Mouse (Mus musculus) embryonic facial prominence, embryonic 10.5 days (tissue): ENCODE data around the gene Ptprn2. TPM values are rescaled to one million over a fixed set of nuclear protein-coding genes. Genes with fewer than 3 reads are reported as not detected.

Source experiments
- DNase-seq: peaks from one replicate; pipeline ENCODE4 v3.0.0-alpha.2; 2017; ENCODE audit warnings: low spot score
- H3K27ac ChIP-seq: fragments of 300-500 bp; sonication (generic); replicated peaks from 2 replicates; pipeline ENCODE4 v1.5.1; 2016; ENCODE audit warnings: mild to moderate bottlenecking
- H3K27me3 ChIP-seq: fragments of 300-500 bp; sonication (generic); replicated peaks from 2 replicates; pipeline ENCODE4 v1.6.1; 2016; ENCODE audit warnings: low read depth, mild to moderate bottlenecking; ENCODE audit not compliant: poor library complexity, severe bottlenecking
- H3K36me3 ChIP-seq: fragments of 300-500 bp; sonication (generic); replicated peaks from 2 replicates; pipeline ENCODE4 v1.6.1; 2016; ENCODE audit warnings: mild to moderate bottlenecking, moderate library complexity
- H3K4me1 ChIP-seq: fragments of 300-500 bp; sonication (generic); 2 replicates; pipeline ENCODE4 v1.6.1; 2016
- H3K4me3 ChIP-seq: fragments of 300-500 bp; sonication (generic); 2 replicates; pipeline ENCODE4 v1.5.1; 2016; ENCODE audit warnings: mild to moderate bottlenecking, moderate library complexity
- H3K9me3 ChIP-seq: fragments of 300-500 bp; sonication (generic); 2 replicates; pipeline ENCODE4 v1.6.1; 2016; ENCODE audit warnings: mild to moderate bottlenecking
- WGBS: fragments of 180-500 bp; shearing (Covaris S2); methylation state at CpG from one replicate; pipeline ENCODE4 v1.1.7; 2016; 5-methylcytosine and 5-hydroxymethylcytosine counted together
- polyA plus RNA-seq: library from polyadenylated mRNA; unstranded; fragments of >200 nt; fragmentation: Nextera tagmentation; extraction: Ambion mirVana; gene quantifications from 2 replicates; pipeline ENCODE4 v1.2.1, GENCODE M21; 2016

The Ptprn2 gene
- polyA plus RNA-seq, 1 experiment from 2014 or later, result 1.4 TPM

- Histone ChIP-seq H3K4me1 (peaks cover 18% of the 10 kb centered on the region), H3K27ac (peak overlapping the region; percentile 30; the same call in 1 of the 2 replicates), H3K36me3 (no peaks in the 10 kb centered on the region), H3K9me3 (no peaks in the 10 kb centered on the region), H3K4me3 (no peak overlapping the region), H3K27me3 (no peaks in the 10 kb centered on the region)
- 51% methylated on average over 8 of the region's 8 CpGs for WGBS
- no peak for DNase-seq
Measured at GRCm38 (mm10) chr12:116580827-116581544, 95.5 kb downstream of the Ptprn2 start.

GRCm38 (mm10) chr12:116581864-116582263 is 96.3 kb downstream of the Ptprn2 start:
- no peaks in the 10 kb centered on the region for H3K27me3 ChIP-seq
- H3K27ac ChIP-seq, result no peak overlapping the region
- H3K36me3 ChIP-seq, result no peaks in the 10 kb centered on the region
- no peak for DNase-seq
- no peaks in the 10 kb centered on the region for H3K9me3 ChIP-seq
- H3K4me1 ChIP-seq, result peaks cover 18% of the 10 kb centered on the region
- no peak overlapping the region for H3K4me3 ChIP-seq

GRCm38 (mm10) chr12:116582829-116583228 is 97.3 kb downstream of the Ptprn2 start:
- Histone ChIP-seq H3K27ac (no peak overlapping the region), H3K9me3 (no peaks in the 10 kb centered on the region), H3K36me3 (no peaks in the 10 kb centered on the region), H3K4me3 (no peak overlapping the region), H3K27me3 (no peaks in the 10 kb centered on the region), H3K4me1 (peaks cover 18% of the 10 kb centered on the region)
- WGBS, result 88% methylated on average over 4 of the region's 4 CpGs
- no peak for DNase-seq

GRCm38 (mm10) chr12:116585001-116585400 is 99.5 kb downstream of the Ptprn2 start:
- Histone ChIP-seq H3K27ac (no peak overlapping the region), H3K9me3 (no peaks in the 10 kb centered on the region), H3K27me3 (no peaks in the 10 kb centered on the region), H3K4me1 (peaks cover 18% of the 10 kb centered on the region), H3K36me3 (no peaks in the 10 kb centered on the region), H3K4me3 (no peak overlapping the region)
- no peak for DNase-seq
- 42% methylated on average over 5 of the region's 5 CpGs for WGBS

- Histone ChIP-seq H3K9me3 (no peaks in the 10 kb centered on the region), H3K36me3 (no peaks in the 10 kb centered on the region), H3K27ac (no peak overlapping the region), H3K4me1 (peaks cover 14% of the 10 kb centered on the region), H3K4me3 (no peak overlapping the region), H3K27me3 (no peaks in the 10 kb centered on the region)
- no peak for DNase-seq
- 76% methylated on average over 2 of the region's 2 CpGs for WGBS
Measured at GRCm38 (mm10) chr12:116586167-116586566, 100.6 kb downstream of the Ptprn2 start.

- Histone ChIP-seq H3K27ac (no peak overlapping the region), H3K36me3 (no peaks in the 10 kb centered on the region), H3K4me3 (no peak overlapping the region), H3K4me1 (0 out of 2 replicates have a peak, but pooled peaks cover 4% of the 10 kb centered on the region), H3K27me3 (no peaks in the 10 kb centered on the region), H3K9me3 (no peaks in the 10 kb centered on the region)
- WGBS, result 76% methylated on average over 3 of the region's 3 CpGs
- DNase-seq, result no peak
Measured at GRCm38 (mm10) chr12:116587548-116587947, 102.0 kb downstream of the Ptprn2 start.

DNA sequence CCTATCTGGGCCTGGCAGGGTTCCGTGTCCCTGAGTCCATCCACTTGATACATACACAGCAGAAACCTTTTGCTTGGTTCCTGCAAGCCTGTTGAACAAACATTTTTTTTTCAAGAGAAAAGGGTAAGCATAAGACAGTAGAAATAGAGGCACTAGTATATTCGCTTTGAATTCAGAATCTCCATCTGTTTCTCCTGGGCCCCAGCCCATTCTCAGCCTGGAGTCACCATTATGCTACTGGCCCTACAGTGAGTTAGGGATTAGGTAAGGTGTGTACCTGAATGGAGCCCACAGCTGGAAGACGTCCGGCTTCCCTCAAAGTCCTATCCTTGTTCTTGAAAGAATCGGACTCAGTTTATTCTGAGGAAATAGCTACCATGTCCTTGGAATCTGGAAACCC is 104.6 kb downstream of the Ptprn2 start:
- H3K4me1 ChIP-seq, result 0 out of 2 replicates have a peak, but pooled peaks cover 2% of the 10 kb centered on the region
- H3K9me3 ChIP-seq, result no peaks in the 10 kb centered on the region
- no peak overlapping the region for H3K4me3 ChIP-seq
- WGBS, result 90% methylated on average over 5 of the region's 5 CpGs
- no peak for DNase-seq
- no peaks in the 10 kb centered on the region for H3K36me3 ChIP-seq
- no peak overlapping the region for H3K27ac ChIP-seq
- H3K27me3 ChIP-seq, result no peaks in the 10 kb centered on the region

DNA sequence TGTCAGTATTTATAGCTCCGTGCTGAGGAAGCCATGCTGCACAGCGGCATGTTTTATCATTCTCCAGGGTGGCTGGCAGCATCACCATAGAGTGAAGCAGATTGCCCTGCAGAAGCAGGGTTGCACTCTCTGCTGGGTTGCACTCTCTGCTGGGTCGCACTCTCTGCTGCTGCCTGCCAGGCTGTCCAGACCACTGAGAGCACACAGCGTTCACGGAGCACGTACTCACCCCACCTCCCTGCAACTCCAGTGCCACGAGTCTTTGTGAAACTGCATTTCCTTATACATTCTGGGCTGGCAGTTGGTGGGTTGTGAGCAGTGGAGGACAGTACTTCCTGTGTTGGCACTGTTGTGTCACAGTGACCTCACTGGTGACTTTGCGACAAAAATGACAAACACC is 108.9 kb downstream of the Ptprn2 start:
- Histone ChIP-seq H3K27me3 (no peaks in the 10 kb centered on the region), H3K9me3 (no peaks in the 10 kb centered on the region), H3K27ac (no peak overlapping the region), H3K4me3 (no peak overlapping the region), H3K36me3 (no peaks in the 10 kb centered on the region), H3K4me1 (peaks cover under 1% of the 10 kb centered on the region; the same call in 1 of the 2 replicates)
- WGBS, result 84% methylated on average over 8 of the region's 8 CpGs
- no peak for DNase-seq

DNA sequence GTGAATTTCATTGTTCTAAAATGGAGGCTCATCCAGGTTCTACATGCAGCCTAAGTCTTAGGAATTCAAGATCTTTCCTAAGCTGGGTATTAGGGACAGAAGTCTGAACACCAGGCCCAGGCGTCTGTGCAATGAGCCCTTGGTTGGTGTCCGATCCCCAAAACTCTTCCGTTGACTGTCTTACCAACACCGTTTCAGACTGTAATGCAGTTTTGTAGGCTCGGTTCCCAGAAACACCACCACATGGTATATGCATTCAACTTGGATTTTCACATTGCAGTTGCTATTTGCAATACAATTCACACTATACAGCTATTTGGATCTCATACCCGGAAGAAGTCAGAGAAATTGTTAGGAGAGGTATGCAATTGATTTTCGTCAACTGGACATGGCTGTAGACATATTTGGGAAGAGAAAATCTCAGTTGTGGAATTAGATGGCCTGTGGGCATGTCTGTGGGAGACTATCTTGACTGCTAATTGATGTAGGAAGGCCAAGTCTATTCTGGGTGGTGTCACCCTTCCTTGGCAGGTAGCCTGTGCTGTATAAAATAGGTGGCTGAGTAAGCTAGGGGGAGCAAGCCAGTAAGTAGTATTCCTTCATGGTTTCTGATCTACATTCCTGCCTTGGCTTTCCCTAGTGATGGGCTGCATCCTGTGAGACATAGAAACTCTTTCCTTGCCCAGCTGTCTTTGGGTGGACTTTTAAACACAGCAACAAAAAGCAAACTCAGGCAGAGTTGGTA is 109.5 kb downstream of the Ptprn2 start:
- Histone ChIP-seq H3K27ac (no peak overlapping the region), H3K4me1 (peaks cover 4% of the 10 kb centered on the region; the same call in 1 of the 2 replicates), H3K9me3 (no peaks in the 10 kb centered on the region), H3K27me3 (no peaks in the 10 kb centered on the region), H3K4me3 (no peak overlapping the region), H3K36me3 (no peaks in the 10 kb centered on the region)
- no peak for DNase-seq
- WGBS, result 95% methylated on average over 7 of the region's 7 CpGs

DNA sequence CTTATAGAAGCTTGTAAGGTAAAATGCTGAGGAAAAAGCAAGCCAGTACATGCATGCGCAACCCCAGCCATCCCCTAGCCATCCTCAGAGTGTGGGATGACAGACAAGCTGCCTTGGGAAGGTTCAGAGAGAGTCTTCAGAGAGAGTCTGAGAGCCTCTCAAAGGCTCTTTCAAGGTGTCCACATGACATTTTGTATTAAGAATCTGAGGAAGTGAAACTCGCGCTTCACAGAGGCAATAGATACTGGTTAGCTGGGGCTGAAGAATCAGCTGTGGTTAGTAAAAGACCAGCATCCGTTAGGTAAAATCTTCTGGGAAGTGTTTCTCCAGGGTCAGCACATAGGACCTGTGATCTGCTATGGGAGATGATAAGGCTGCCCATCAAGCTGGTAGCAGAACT is 110.2 kb downstream of the Ptprn2 start:
- no peaks in the 10 kb centered on the region for H3K27me3 ChIP-seq
- WGBS, result 96% methylated on average over 4 of the region's 4 CpGs
- H3K27ac ChIP-seq, result no peak overlapping the region
- H3K4me1 ChIP-seq, result peaks cover 4% of the 10 kb centered on the region; the same call in 1 of the 2 replicates
- DNase-seq, result no peak
- H3K4me3 ChIP-seq, result no peak overlapping the region
- H3K36me3 ChIP-seq, result no peaks in the 10 kb centered on the region
- H3K9me3 ChIP-seq, result no peaks in the 10 kb centered on the region

DNA sequence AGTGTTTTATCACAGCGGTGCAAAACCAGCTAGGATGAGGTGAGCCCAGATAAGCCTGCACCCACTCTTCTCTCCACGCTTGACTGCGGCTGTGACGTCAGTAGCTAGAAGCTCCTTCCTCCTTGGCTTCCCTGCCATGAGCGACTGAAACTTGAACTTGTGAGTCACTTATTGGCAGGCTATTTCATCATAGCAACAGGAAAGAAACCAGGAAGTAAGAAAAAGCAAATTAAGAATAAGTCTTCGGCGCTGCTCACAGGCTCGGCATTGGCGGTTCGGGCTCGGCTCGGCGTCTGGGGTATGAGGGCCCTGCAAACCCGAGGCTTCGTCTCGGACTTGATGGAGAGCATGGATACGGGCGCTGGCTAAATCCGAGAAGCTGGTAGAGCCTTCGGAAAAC is 111.5 kb downstream of the Ptprn2 start:
- H3K9me3 ChIP-seq, result no peaks in the 10 kb centered on the region
- peaks cover 4% of the 10 kb centered on the region; the same call in 1 of the 2 replicates for H3K4me1 ChIP-seq
- no peak for DNase-seq
- no peaks in the 10 kb centered on the region for H3K36me3 ChIP-seq
- no peak overlapping the region for H3K4me3 ChIP-seq
- H3K27me3 ChIP-seq, result no peaks in the 10 kb centered on the region
- no peak overlapping the region for H3K27ac ChIP-seq
- 93% methylated on average over 20 of the region's 20 CpGs for WGBS

DNA sequence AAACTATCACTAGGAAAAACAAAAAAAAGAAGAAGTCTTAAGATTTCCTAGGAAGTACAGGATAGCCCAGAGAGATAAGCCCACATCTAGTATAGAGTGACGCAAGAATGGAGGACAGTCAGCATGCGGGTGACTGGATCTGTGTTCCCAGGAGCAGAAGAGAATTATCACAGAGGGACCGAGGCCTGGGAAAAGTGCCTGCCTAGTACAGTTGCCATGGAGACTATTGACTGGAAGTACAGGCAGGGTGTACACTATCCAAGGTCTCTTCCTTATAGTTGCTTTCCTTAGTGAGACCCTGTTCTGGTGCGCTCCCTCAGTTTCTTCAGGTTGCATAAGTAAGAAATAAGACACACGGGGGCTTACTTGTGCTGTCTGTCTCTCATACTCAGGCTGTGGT is 112.2 kb downstream of the Ptprn2 start:
- Histone ChIP-seq H3K4me1 (peaks cover 4% of the 10 kb centered on the region; the same call in 1 of the 2 replicates), H3K36me3 (no peaks in the 10 kb centered on the region), H3K4me3 (no peak overlapping the region), H3K9me3 (no peaks in the 10 kb centered on the region), H3K27ac (no peak overlapping the region), H3K27me3 (no peaks in the 10 kb centered on the region)
- no peak for DNase-seq
- WGBS, result 91% methylated on average over 5 of the region's 5 CpGs
